Mouse (Mus musculus) embryonic facial prominence, embryonic 13.5 days (tissue): ENCODE measurements at regions not wholly inside any gene's neighbourhood (a gene's known extent, or its start where the extent isn't known, plus 50 kb on each side); places are given as distances from the start of the nearest gene placed in this dataset.

Source experiments
- ATAC-seq: fragments of 200-750 bp; cut with Nextera tagmentation; 2 replicates; pipeline ENCODE4 v1.8.0; 2017; ENCODE audit warnings: low read depth; ENCODE audit not compliant: insufficient number of reproducible peaks, insufficient read depth, low FRiP score, low TSS enrichment
- H3K27ac ChIP-seq: fragments of 300-500 bp; sonication (generic); 2 replicates; pipeline ENCODE4 v1.5.1; 2015; ENCODE audit warnings: moderate library complexity, mild to moderate bottlenecking, inconsistent platforms
- H3K27me3 ChIP-seq: fragments of 300-500 bp; sonication (generic); 2 replicates; pipeline ENCODE4 v1.6.1; 2015; ENCODE audit warnings: mild to moderate bottlenecking, inconsistent platforms
- H3K36me3 ChIP-seq: fragments of 300-500 bp; sonication (generic); 2 replicates; pipeline ENCODE4 v1.6.1; 2015; ENCODE audit warnings: mild to moderate bottlenecking, inconsistent platforms
- H3K4me1 ChIP-seq: fragments of 300-500 bp; sonication (generic); 2 replicates; pipeline ENCODE4 v1.6.1; 2015; ENCODE audit warnings: inconsistent platforms
- H3K4me2 ChIP-seq: fragments of 300-500 bp; sonication (generic); 2 replicates; pipeline ENCODE4 v1.6.1; 2015; ENCODE audit warnings: moderate library complexity, mild to moderate bottlenecking, inconsistent platforms
- H3K4me3 ChIP-seq: fragments of 300-500 bp; sonication (generic); 2 replicates; pipeline ENCODE4 v1.5.1; 2015; ENCODE audit warnings: mild to moderate bottlenecking, inconsistent platforms
- H3K9ac ChIP-seq: fragments of 300-500 bp; sonication (generic); 2 replicates; pipeline ENCODE4 v1.6.1; 2015; ENCODE audit warnings: mild to moderate bottlenecking, inconsistent platforms
- H3K9me3 ChIP-seq: fragments of 300-500 bp; sonication (generic); 2 replicates; pipeline ENCODE4 v1.6.1; 2016; ENCODE audit warnings: inconsistent platforms
- WGBS: fragments of 180-500 bp; shearing (Covaris S2); methylation state at CpG from one replicate; pipeline ENCODE4 v1.1.7; 2015; ENCODE audit warnings: mixed read lengths; 5-methylcytosine and 5-hydroxymethylcytosine counted together

DNA sequence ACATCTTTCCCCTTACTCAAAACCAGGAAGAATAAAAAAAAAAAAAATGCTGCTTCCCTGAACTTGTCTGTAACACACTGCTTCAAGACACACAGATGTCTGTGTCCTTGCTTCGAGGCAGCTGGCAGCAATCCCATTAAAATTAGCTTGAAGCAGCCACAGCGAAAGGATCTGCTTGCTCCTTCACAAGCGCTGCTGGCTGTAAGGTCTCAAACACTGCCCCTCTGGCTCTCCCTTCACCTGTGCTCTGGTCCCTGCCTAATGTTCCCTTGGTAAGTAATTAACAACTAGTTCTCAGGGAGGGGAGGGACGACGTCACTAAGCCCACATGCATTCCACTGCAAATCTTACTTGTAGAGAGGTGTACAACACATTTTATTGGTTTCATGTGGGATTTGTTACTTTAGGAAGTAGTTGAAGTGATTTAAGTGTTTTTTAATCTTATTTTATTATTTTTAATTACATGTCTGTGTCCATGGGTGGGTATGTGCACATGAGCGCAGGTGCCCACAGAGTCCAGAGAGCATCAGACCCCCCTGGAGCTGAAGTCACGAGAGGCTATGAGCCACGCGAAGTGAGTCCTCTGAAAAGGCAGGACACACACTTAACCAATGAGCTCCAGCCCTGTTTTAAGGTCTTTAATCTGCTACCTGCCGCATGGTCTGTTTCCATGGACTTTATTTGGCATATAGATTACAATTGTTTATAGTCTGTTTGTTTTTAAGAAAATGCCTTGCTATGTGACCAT is 61.1 kb upstream of the Cers6 start:
- H3K9me3 ChIP-seq, result no peaks in the 10 kb centered on the region
- no peak overlapping the region for H3K4me3 ChIP-seq
- H3K9ac ChIP-seq, result no peak overlapping the region
- ATAC-seq, result no peak
- H3K4me2 ChIP-seq, result no peak overlapping the region; the same call in 1 of the 2 replicates
- peaks cover 10% of the 10 kb centered on the region; the same call in 1 of the 2 replicates for H3K4me1 ChIP-seq
- H3K36me3 ChIP-seq, result no peaks in the 10 kb centered on the region
- WGBS, result 54% methylated on average over 10 of the region's 10 CpGs
- H3K27ac ChIP-seq, result no peak overlapping the region
- H3K27me3 ChIP-seq, result no peaks in the 10 kb centered on the region

- no peak overlapping the region for H3K4me3 ChIP-seq
- no peak overlapping the region for H3K4me2 ChIP-seq
- WGBS, result 93% methylated on average over 6 of the region's 6 CpGs
- no peaks in the 10 kb centered on the region for H3K9me3 ChIP-seq
- peaks cover 19% of the 10 kb centered on the region for H3K4me1 ChIP-seq
- ATAC-seq, result no peak
- no peak overlapping the region for H3K9ac ChIP-seq
- H3K27ac ChIP-seq, result no peak overlapping the region
- H3K27me3 ChIP-seq, result no peaks in the 10 kb centered on the region
- no peaks in the 10 kb centered on the region for H3K36me3 ChIP-seq
These were observed 57.1 kb upstream of the Cers6 start for GRCm38 (mm10) chr2:68804117-68804516.

GRCm38 (mm10) chr2:68805866-68806265 is 55.4 kb upstream of the Cers6 start:
- Histone ChIP-seq H3K27ac (peak overlapping the region; percentile 62), H3K4me2 (peak overlapping the region; percentile 0; the same call in 1 of the 2 replicates), H3K9me3 (no peaks in the 10 kb centered on the region), H3K9ac (no peak overlapping the region), H3K36me3 (no peaks in the 10 kb centered on the region), H3K27me3 (no peaks in the 10 kb centered on the region), H3K4me3 (no peak overlapping the region), H3K4me1 (peaks cover 14% of the 10 kb centered on the region)
- no peak for ATAC-seq
- WGBS, result 13% methylated on average over 3 of the region's 3 CpGs

GRCm38 (mm10) chr2:68806311-68806895 is 54.8 kb upstream of the Cers6 start:
- H3K27me3 ChIP-seq, result no peaks in the 10 kb centered on the region
- H3K4me2 ChIP-seq, result peak overlapping the region; percentile 26
- peaks cover 14% of the 10 kb centered on the region for H3K4me1 ChIP-seq
- H3K9ac ChIP-seq, result no peak overlapping the region
- H3K9me3 ChIP-seq, result no peaks in the 10 kb centered on the region
- H3K4me3 ChIP-seq, result no peak overlapping the region
- no peaks in the 10 kb centered on the region for H3K36me3 ChIP-seq
- ATAC-seq, result no peak
- 39% methylated on average over 10 of the region's 10 CpGs for WGBS
- peak overlapping the region; percentile 62 for H3K27ac ChIP-seq
